Mouse (Mus musculus): Measurements from ENCODE around the gene Ppm1e.
"Not testable (repeated sequence)": the region's sequence is repeated elsewhere in the genome, so short reads cannot be mapped to it uniquely, and the experiment has no call there.

Ppm1e gene

GRCm38 (mm10) chr11:87309329-87310074 is 49.3 kb downstream of the Ppm1e start:
- no peak for DNase-seq (ENCODE audit: low spot score)

GRCm38 (mm10) chr11:87299066-87299465 is 59.8 kb downstream of the Ppm1e start:
- DNase-seq (ENCODE audit: low spot score) = no peak

DNA sequence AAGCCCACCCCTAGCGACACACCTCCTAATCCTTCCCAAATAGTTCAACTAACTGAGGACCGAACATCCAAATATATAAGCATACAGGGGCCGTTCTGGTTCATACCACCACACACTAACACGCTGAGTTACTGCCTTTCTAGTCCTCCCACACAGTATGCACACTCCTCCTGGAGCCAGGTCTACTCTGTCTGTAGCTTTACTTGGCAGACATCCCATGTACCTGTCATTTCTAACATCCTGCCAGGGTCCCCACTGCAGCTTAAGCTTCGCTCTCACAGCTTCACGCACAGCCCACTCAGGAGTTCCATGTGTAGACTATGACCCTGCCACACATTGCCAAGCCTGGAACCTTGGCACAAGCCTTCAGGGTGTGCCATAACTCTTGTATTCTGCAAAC is 62.4 kb downstream of the Ppm1e start:
- DNase-seq (ENCODE audit: low spot score) = no peak

DNA sequence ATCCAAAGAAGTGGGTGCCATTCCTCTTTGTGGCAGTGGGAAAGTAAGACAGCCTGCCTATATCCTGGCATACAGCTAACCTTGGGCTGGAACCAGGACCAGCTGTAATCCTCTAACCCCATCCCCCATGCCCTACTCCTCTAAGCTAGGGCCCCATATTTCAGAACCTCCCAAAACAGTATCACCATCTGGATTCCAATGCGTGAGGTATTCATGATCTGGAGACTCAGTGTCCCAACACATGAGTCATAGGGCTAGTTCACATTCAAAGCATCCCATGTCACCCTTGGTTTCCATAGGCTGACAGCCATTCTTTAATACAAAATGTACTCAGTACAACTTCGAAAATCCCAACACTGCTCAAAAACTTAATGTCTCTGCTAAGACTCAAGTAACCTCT is 63.2 kb downstream of the Ppm1e start:
- no peak for DNase-seq (ENCODE audit: low spot score)

DNA sequence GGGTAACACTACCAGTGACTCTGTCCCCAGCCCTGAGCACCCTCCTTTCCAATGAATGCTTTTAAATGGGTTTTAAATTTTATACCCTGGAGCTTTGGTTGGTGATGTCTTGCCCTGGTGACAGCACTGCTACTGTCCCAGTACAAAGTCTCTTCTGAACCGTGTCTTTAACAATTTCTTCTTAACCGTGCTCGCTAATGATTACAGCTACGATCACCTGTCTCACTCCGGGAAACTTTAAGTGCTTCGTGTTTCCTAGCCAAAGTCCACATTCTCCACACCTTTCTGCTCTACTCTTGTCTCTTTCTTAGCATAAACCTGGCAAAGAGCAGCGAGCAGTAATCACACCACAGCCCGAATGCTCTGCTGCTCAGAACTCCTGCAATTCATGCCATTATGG is 69.5 kb downstream of the Ppm1e start:
- DNase-seq (ENCODE audit: low spot score) = no peak

- no peak for DNase-seq (ENCODE audit: low spot score)
These were observed 72.6 kb downstream of the Ppm1e start for GRCm38 (mm10) chr11:87286194-87286593.

DNA sequence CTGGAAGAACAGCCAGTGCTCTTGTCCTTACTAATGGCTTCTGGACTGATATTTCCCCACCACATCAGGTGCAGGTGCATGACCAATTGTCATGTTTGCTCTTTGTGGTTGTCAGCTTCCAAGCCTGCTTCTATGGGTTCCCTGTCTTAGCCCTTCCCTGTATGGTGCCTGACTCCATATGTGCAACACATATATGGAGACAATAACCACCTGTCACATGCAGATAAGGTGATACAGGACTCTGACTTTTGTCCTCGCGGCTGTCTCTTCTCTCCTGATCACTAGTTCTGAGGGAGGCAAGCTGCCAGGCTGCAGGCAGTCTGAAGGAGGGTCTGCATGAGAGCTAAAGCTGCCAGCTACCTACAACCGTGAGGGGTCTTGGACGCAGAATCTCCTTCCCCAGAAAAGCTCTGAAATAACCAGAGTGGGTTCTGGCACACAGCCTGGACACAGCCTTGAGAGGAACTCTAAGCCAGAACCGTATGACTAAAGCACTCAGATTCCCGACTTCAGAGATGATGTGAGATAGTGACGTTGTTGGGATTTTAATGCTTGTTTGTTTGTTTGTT is 76.8 kb downstream of the Ppm1e start:
- no peak for DNase-seq (ENCODE audit: low spot score)

DNA sequence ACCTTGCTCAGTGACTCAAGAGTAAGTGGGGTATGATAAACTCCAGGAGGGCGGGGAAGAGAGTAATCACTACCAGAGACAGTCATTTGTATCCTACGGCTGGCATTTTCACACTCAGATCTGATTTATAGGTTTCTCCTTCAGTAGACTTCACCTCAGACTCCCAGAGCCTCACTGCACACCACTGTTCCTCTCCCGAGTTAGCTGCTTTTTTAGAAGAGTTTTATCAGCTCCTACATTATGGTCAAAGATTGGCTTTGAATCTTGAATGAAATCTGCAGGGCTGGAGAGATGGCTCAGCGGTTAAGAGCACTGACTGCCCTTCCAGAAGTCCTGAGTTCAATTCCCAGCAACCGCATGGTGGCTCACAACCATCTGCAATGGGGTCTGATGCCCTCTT is 79.4 kb downstream of the Ppm1e start:
- no peak for DNase-seq (ENCODE audit: low spot score)

DNA sequence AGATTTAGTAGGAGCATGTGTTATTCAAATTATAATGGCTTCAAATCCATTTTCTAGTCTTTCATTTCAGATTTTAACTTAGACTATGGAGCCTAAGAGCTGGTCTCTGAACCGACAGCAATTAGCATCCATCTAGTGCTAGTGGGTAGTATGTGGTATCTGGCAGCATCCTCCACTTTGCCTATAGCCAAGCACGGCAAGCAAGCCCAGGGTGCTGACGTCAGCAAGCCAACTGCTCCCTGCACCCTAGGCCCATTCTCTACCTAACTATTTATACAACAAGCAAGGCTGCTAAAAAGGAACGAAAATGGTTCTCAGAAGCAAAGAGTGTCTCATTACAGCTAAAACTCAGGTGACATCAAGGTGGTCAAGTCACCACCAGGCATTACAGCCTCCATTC is 80.0 kb downstream of the Ppm1e start:
- DNase-seq (ENCODE audit: low spot score) = no peak

GRCm38 (mm10) chr11:87276240-87276985 is 82.4 kb downstream of the Ppm1e start:
- DNase-seq (ENCODE audit: low spot score) = peak; percentile 56

DNA sequence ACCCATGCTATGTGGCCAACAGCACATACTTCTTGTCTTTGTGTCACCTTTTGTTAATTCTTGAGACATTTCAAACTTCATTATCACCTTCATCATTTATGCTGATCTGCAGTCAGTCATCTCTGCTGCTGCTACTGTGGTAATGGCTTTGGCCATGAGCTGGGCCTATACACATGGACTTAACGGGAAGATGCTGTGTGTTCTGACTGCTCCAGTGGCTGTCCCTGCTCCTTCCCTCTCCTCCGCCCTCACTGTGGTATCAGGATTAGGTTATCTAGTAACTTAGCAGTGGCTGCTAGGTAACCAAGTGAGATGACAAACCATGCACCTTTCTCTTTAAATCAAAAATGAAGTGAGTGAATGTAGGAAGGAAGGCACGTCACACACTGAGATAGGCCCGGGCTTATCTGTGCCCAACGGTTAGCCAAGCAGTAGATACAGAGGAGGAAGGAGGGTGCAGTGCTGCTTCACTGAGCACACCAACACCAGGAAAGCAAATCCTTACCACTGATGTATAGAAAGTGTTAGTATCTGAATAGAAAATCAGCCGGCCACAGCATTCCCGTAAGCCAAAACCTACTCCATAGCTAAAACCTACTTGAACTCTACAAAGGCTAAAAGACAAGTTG is 83.3 kb downstream of the Ppm1e start:
- no peak for DNase-seq (ENCODE audit: low spot score)

- DNase-seq (ENCODE audit: low spot score) = no peak
These were observed 86.1 kb downstream of the Ppm1e start for GRCm38 (mm10) chr11:87272725-87273124.

DNA sequence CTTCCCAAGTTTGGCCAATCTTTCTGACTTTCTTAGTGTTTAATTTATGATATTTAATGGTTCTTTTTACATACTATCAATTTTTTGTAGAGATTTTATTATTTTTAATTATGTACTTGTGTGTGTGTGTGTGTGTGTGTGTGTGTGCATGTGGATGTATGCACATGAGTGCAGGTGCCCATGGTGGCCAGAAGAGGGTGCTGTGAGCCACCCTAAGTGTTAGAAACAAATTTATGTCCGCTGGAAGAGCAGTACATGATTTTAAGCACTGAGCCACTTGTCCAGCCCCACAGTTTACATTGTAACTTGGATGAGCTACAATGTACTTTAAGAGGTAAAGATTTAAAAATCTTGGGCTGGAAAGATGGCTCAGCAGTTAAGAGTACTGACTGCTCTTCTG is 87.3 kb downstream of the Ppm1e start:
- DNase-seq (ENCODE audit: low spot score) = no peak

- no peak for DNase-seq (ENCODE audit: low spot score)
These were observed 87.9 kb downstream of the Ppm1e start for GRCm38 (mm10) chr11:87270958-87271357.

GRCm38 (mm10) chr11:87270446-87270845 is 88.4 kb downstream of the Ppm1e start:
- DNase-seq (ENCODE audit: low spot score) = no peak

DNA sequence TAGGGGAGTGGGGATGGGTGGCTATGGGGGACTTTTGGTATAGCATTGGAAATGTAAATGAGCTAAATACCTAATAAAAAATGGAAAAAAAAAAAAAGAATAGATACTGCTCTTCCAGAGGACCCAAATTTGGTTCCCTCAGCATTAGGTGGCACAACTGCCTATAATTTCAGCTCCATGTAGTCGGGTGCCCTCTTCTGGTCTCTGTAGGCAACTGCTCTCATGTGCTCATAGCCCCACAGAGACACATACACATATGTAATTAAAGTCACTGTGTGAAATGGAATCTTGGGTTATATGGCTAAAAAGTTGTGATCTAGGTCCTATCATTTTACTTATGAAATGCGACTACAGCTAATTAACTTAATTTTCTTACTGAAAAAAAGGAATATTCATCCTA is 90.0 kb downstream of the Ppm1e start:
- no peak for DNase-seq (ENCODE audit: low spot score)

DNA sequence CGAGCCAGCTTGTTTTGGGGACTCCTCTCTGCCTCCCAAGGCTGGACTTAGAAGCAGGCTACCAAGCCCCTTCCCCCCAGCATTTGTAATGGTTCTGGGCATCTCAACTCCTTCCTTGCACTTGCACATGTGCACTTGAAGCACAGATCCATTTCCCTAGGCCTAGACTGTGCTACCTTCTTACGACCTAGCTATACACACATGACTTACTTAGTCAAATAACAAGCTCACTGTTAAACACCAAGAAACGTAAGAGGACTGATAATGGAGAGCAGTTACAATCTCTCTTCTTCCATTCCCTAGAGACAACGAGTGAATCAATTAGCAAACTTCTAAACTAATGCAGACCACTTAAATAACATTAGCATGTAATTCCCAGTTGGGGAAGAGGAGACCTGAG is 92.6 kb downstream of the Ppm1e start:
- DNase-seq (ENCODE audit: low spot score) = no peak

- DNase-seq (ENCODE audit: low spot score) = no peak
These were observed 94.9 kb downstream of the Ppm1e start for GRCm38 (mm10) chr11:87263946-87264345.

DNA sequence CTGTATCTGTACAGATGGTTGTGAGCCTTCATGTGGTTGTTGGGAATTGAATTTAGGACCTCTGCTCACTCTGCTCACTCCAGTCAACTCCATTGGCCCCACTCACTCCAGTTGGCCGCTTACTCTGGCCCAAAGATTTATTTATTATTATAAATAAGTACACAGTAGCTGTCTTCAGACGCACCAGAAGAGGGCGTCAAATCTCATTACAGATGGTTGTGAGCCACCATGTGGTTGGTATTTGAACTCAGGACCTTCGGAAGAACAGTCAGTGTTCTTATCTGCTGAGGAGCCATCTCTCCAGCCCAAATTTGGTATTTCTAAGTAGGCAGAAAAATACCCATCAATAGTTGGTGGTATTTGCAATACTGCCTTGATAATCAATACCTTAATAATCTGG is 97.1 kb downstream of the Ppm1e start:
- DNase-seq (ENCODE audit: low spot score) = not testable (repeated sequence)

DNA sequence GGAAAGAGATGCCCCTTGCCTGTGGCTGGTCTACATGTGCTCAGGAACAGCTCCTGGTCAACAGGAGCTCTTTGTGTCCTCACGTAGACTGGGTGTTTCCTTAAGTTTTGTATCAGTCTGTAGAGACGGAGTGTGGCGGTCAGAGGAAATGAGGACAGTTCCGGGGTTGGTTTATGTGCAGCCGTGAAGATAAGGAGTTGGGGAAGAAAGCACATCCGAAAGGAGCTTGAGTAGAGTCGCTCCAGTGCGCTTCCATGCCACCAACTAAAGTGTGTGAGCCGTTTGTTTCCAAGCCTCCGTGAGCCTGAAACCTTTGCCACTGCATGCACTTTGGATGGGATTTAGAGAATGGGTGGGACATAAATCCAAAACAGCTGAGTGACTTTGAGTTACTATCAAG is 99.0 kb downstream of the Ppm1e start:
- DNase-seq (ENCODE audit: low spot score) = no peak

- DNase-seq (ENCODE audit: low spot score) = no peak
These were observed 101.5 kb downstream of the Ppm1e start for GRCm38 (mm10) chr11:87257282-87257681.

- DNase-seq (ENCODE audit: low spot score) = no peak
These were observed 104.7 kb downstream of the Ppm1e start for GRCm38 (mm10) chr11:87254149-87254548.

DNA sequence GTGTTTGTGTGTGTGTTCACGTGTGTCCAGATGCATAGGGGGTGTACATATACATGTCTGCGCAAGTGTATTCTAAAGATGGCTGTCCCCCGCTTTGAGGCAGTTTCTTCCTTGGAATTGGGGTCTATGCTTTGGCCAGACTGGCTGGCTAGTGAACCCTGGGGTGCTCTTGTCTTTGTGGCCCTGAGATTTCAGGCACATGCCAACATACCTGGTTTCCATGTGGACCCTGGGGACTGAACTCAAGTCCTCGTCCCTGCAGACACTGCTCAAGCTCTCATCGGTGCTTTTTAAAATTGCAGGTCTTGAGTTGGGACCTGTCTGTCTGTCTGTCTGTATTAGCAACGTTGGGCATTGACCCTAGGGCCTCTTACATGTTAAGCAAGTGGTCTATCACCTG is 105.5 kb downstream of the Ppm1e start:
- no peak for DNase-seq (ENCODE audit: low spot score)

Data from testis, postnatal 10 days (tissue).